Mouse (Mus musculus) 416B (cell line): Measurements from ENCODE around the gene Uba5.

ENCODE experiments used
- DNase-seq: peaks from one replicate; pipeline ENCODE4 v3.0.0; 2011; ENCODE audit warnings: low read depth

The Uba5 gene

GRCm38 (mm10) chr9:104063244-104063961, 469 bp upstream of the Uba5 start, which contains the start of gene Acad11:
TSS of gene Acad11 (plus strand) at chr9:104063377.
- peak; percentile 95 for DNase-seq

- no peak for DNase-seq
Measured at GRCm38 (mm10) chr9:104051028-104051427, 11.9 kb downstream of the Uba5 start.

- DNase-seq = no peak
Measured at GRCm38 (mm10) chr9:104043676-104044075, 19.3 kb downstream of the Uba5 start.

GRCm38 (mm10) chr9:104040362-104040761, 22.6 kb downstream of the Uba5 start, which contains the start of gene Gm28305:
TSS of gene Gm28305 (plus strand) at chr9:104040662.
- DNase-seq = no peak

GRCm38 (mm10) chr9:104039742-104040141, 23.2 kb downstream of the Uba5 start:
- peak; percentile 53 for DNase-seq

- DNase-seq = no peak
Measured at GRCm38 (mm10) chr9:104039031-104039695, 23.8 kb downstream of the Uba5 start.

- no peak for DNase-seq
Measured at GRCm38 (mm10) chr9:104038266-104038665, 24.7 kb downstream of the Uba5 start.

GRCm38 (mm10) chr9:104035261-104036015, 27.5 kb downstream of the Uba5 start:
- peak; percentile 69 for DNase-seq

- no peak for DNase-seq
Measured at GRCm38 (mm10) chr9:104034718-104035117, 28.2 kb downstream of the Uba5 start.

- no peak for DNase-seq
Measured at GRCm38 (mm10) chr9:104034231-104034630, 28.7 kb downstream of the Uba5 start.

- DNase-seq = no peak
Measured at GRCm38 (mm10) chr9:104029861-104030260, 33.1 kb downstream of the Uba5 start.

GRCm38 (mm10) chr9:104027186-104027585, 35.7 kb downstream of the Uba5 start:
- no peak for DNase-seq

- no peak for DNase-seq
Measured at GRCm38 (mm10) chr9:104021026-104021425, 41.9 kb downstream of the Uba5 start.

- no peak for DNase-seq
Measured at GRCm38 (mm10) chr9:104014526-104014925, 48.4 kb downstream of the Uba5 start.

- peak; percentile 78 for DNase-seq
Measured at GRCm38 (mm10) chr9:104002913-104003330, 60.0 kb downstream of the Uba5 start.

GRCm38 (mm10) chr9:104001921-104002859, 60.7 kb downstream of the Uba5 start, which contains the start of gene Nphp3:
TSS of gene Nphp3 (plus strand) at chr9:104002544.
- peak; percentile 99 for DNase-seq

- DNase-seq = no peak
Measured at GRCm38 (mm10) chr9:104000601-104001000, 62.3 kb downstream of the Uba5 start.
